Mouse (Mus musculus): ENCODE results near the gene Rasgef1b. TPM values are rescaled to one million over a fixed set of nuclear protein-coding genes. Genes with fewer than 3 reads are reported as not detected.

Rasgef1b gene
- polyA plus RNA-seq, 1 experiment, result 0.26 TPM

- no peak overlapping the region for H3K4me2 ChIP-seq (ENCODE audit: low read depth)
- H3K79me2 ChIP-seq (ENCODE audit: control insufficient read depth, insufficient read depth), result no peaks in the 10 kb centered on the region
- no peak for TF ChIP-seq MYOG (IDR thresholded peaks at IDR 0.05; ENCODE audit: control insufficient read depth in 1 of 3, insufficient read depth in 1 of 3, insufficient read length in 2 of 3, low read depth in 2 of 3)
- TF ChIP-seq TCF3 (IDR thresholded peaks at IDR 0.05; ENCODE audit: insufficient read length, low read depth), result no peak
- no peak for TF ChIP-seq E2F4 (IDR thresholded peaks at IDR 0.05; ENCODE audit: insufficient read depth)
- TF ChIP-seq POLR2AphosphoS2 (IDR thresholded peaks at IDR 0.05; ENCODE audit: insufficient read length, low read depth), result no peak
- TF ChIP-seq MAX (IDR thresholded peaks at IDR 0.05; ENCODE audit: low read depth), result no peak
- TF ChIP-seq TCF12 (IDR thresholded peaks at IDR 0.05; ENCODE audit: insufficient read depth, poor library complexity, severe bottlenecking), result no peak
- no peak for TF ChIP-seq USF1 (IDR thresholded peaks at IDR 0.05; ENCODE audit: low read depth)
- TF ChIP-seq CEBPB (IDR thresholded peaks at IDR 0.05; ENCODE audit: insufficient read depth, poor library complexity, severe bottlenecking), result no peak
- no peak for TF ChIP-seq MYOD1 (IDR thresholded peaks at IDR 0.05; ENCODE audit: control insufficient read depth in 1 of 3, insufficient read length in 2 of 3, low read depth in 2 of 3)
- no peak for TF ChIP-seq SRF (IDR thresholded peaks at IDR 0.05; ENCODE audit: control insufficient read depth, insufficient read length, low read depth)
- no peak for TF ChIP-seq POLR2A (IDR thresholded peaks at IDR 0.05; ENCODE audit: insufficient read length, low read depth)
- no peak for TF ChIP-seq REST (IDR thresholded peaks at IDR 0.05; ENCODE audit: insufficient read depth, insufficient read length)
- peaks cover 4% of the 10 kb centered on the region for H3K27me3 ChIP-seq (ENCODE audit: control insufficient read depth, insufficient read depth, insufficient read length)
- H3K36me3 ChIP-seq (ENCODE audit: control insufficient read depth, insufficient read depth), result no peaks in the 10 kb centered on the region
- no peak overlapping the region for H3ac ChIP-seq (ENCODE audit: control insufficient read depth, insufficient read length)
- H3K4me3 ChIP-seq, result no peak overlapping the region
Observed at GRCm38 (mm10) chr5:99493017-99493416, 235.8 kb downstream of the Rasgef1b start.

GRCm38 (mm10) chr5:99488479-99489158, 240.2 kb downstream of the Rasgef1b start:
- Histone ChIP-seq H3K4me2 (ENCODE audit: low read depth) (no peak overlapping the region), H3K36me3 (ENCODE audit: control insufficient read depth, insufficient read depth) (no peaks in the 10 kb centered on the region), H3ac (ENCODE audit: control insufficient read depth, insufficient read length) (no peak overlapping the region), H3K79me2 (ENCODE audit: control insufficient read depth, insufficient read depth) (no peaks in the 10 kb centered on the region), H3K27me3 (ENCODE audit: control insufficient read depth, insufficient read depth, insufficient read length) (peaks cover 4% of the 10 kb centered on the region), H3K4me3 (no peak overlapping the region)
- TF ChIP-seq SRF (IDR thresholded peaks at IDR 0.05; ENCODE audit: control insufficient read depth, insufficient read length, low read depth), result no peak
- TF ChIP-seq MYOD1 (IDR thresholded peaks at IDR 0.05; ENCODE audit: control insufficient read depth in 1 of 3, insufficient read length in 2 of 3, low read depth in 2 of 3), result no peak
- TF ChIP-seq MYOG (IDR thresholded peaks at IDR 0.05; ENCODE audit: control insufficient read depth in 1 of 3, insufficient read depth in 1 of 3, insufficient read length in 2 of 3, low read depth in 2 of 3), result no peak
- TF ChIP-seq TCF12 (IDR thresholded peaks at IDR 0.05; ENCODE audit: insufficient read depth, poor library complexity, severe bottlenecking), result no peak
- no peak for TF ChIP-seq REST (IDR thresholded peaks at IDR 0.05; ENCODE audit: insufficient read depth, insufficient read length)
- TF ChIP-seq USF1 (IDR thresholded peaks at IDR 0.05; ENCODE audit: low read depth), result no peak
- TF ChIP-seq CEBPB (IDR thresholded peaks at IDR 0.05; ENCODE audit: insufficient read depth, poor library complexity, severe bottlenecking), result no peak
- TF ChIP-seq POLR2A (IDR thresholded peaks at IDR 0.05; ENCODE audit: insufficient read length, low read depth), result no peak
- no peak for TF ChIP-seq TCF3 (IDR thresholded peaks at IDR 0.05; ENCODE audit: insufficient read length, low read depth)
- no peak for TF ChIP-seq MAX (IDR thresholded peaks at IDR 0.05; ENCODE audit: low read depth)
- TF ChIP-seq E2F4 (IDR thresholded peaks at IDR 0.05; ENCODE audit: insufficient read depth), result no peak
- TF ChIP-seq POLR2AphosphoS2 (IDR thresholded peaks at IDR 0.05; ENCODE audit: insufficient read length, low read depth), result no peak

GRCm38 (mm10) chr5:99487009-99487858, 241.6 kb downstream of the Rasgef1b start:
- Histone ChIP-seq H3K36me3 (ENCODE audit: control insufficient read depth, insufficient read depth) (no peaks in the 10 kb centered on the region), H3K27me3 (ENCODE audit: control insufficient read depth, insufficient read depth, insufficient read length) (peaks cover 4% of the 10 kb centered on the region), H3K4me2 (ENCODE audit: low read depth) (no peak overlapping the region), H3ac (ENCODE audit: control insufficient read depth, insufficient read length) (no peak overlapping the region), H3K4me3 (no peak overlapping the region), H3K79me2 (ENCODE audit: control insufficient read depth, insufficient read depth) (no peaks in the 10 kb centered on the region)
- TF ChIP-seq SRF (IDR thresholded peaks at IDR 0.05; ENCODE audit: control insufficient read depth, insufficient read length, low read depth) (no peak), MYOG (IDR thresholded peaks at IDR 0.05; ENCODE audit: control insufficient read depth in 1 of 3, insufficient read depth in 1 of 3, insufficient read length in 2 of 3, low read depth in 2 of 3) (no peak), MAX (IDR thresholded peaks at IDR 0.05; ENCODE audit: low read depth) (no peak), POLR2A (IDR thresholded peaks at IDR 0.05; ENCODE audit: insufficient read length, low read depth) (no peak)

- Histone ChIP-seq H3K4me3 (no peak overlapping the region), H3K36me3 (ENCODE audit: control insufficient read depth, insufficient read depth) (no peaks in the 10 kb centered on the region), H3ac (ENCODE audit: control insufficient read depth, insufficient read length) (no peak overlapping the region), H3K79me2 (ENCODE audit: control insufficient read depth, insufficient read depth) (no peaks in the 10 kb centered on the region), H3K27me3 (ENCODE audit: control insufficient read depth, insufficient read depth, insufficient read length) (no peaks in the 10 kb centered on the region), H3K4me2 (ENCODE audit: low read depth) (no peak overlapping the region)
- TF ChIP-seq POLR2A (IDR thresholded peaks at IDR 0.05; ENCODE audit: insufficient read length, low read depth), result no peak
Observed at GRCm38 (mm10) chr5:99483162-99483561, 245.7 kb downstream of the Rasgef1b start.

- TF ChIP-seq USF1 (IDR thresholded peaks at IDR 0.05; ENCODE audit: low read depth) (no peak), MAX (IDR thresholded peaks at IDR 0.05; ENCODE audit: low read depth) (no peak), TCF3 (IDR thresholded peaks at IDR 0.05; ENCODE audit: insufficient read length, low read depth) (no peak), TCF12 (IDR thresholded peaks at IDR 0.05; ENCODE audit: insufficient read depth, poor library complexity, severe bottlenecking) (no peak), POLR2AphosphoS2 (IDR thresholded peaks at IDR 0.05; ENCODE audit: insufficient read length, low read depth) (no peak), SRF (IDR thresholded peaks at IDR 0.05; ENCODE audit: control insufficient read depth, insufficient read length, low read depth) (no peak), E2F4 (IDR thresholded peaks at IDR 0.05; ENCODE audit: insufficient read depth) (no peak), POLR2A (IDR thresholded peaks at IDR 0.05; ENCODE audit: insufficient read length, low read depth) (no peak), MYOG (IDR thresholded peaks at IDR 0.05; ENCODE audit: control insufficient read depth in 1 of 3, insufficient read depth in 1 of 3, insufficient read length in 2 of 3, low read depth in 2 of 3) (no peak), REST (IDR thresholded peaks at IDR 0.05; ENCODE audit: insufficient read depth, insufficient read length) (no peak)
Observed at GRCm38 (mm10) chr5:99482524-99482923, 246.3 kb downstream of the Rasgef1b start.

More at GRCm38 (mm10) chr5:99482524-99482923, 246.3 kb downstream of the Rasgef1b start:
- H3K79me2 ChIP-seq (ENCODE audit: control insufficient read depth, insufficient read depth), result no peaks in the 10 kb centered on the region
- no peak overlapping the region for H3K4me3 ChIP-seq
- no peak overlapping the region for H3K4me2 ChIP-seq (ENCODE audit: low read depth)
- H3ac ChIP-seq (ENCODE audit: control insufficient read depth, insufficient read length), result no peak overlapping the region
- no peaks in the 10 kb centered on the region for H3K27me3 ChIP-seq (ENCODE audit: control insufficient read depth, insufficient read depth, insufficient read length)
- H3K36me3 ChIP-seq (ENCODE audit: control insufficient read depth, insufficient read depth), result no peaks in the 10 kb centered on the region
